Mouse (Mus musculus): ENCODE data around the gene Boc.

The Boc gene

GRCm38 (mm10) chr16:44552036-44552435 is 6.7 kb downstream of the Boc start:
- peak; percentile 67 for DNase-seq

- DNase-seq = no peak
These were observed 7.2 kb downstream of the Boc start for GRCm38 (mm10) chr16:44551491-44551890.

- DNase-seq = peak; percentile 54
These were observed 7.9 kb downstream of the Boc start for GRCm38 (mm10) chr16:44550843-44551242.

GRCm38 (mm10) chr16:44549867-44550679 is 8.6 kb downstream of the Boc start:
- peak; percentile 38 for DNase-seq

- peak; percentile 27 for DNase-seq
These were observed 9.3 kb downstream of the Boc start for GRCm38 (mm10) chr16:44549381-44549780.

GRCm38 (mm10) chr16:44547976-44548375 is 10.7 kb downstream of the Boc start:
- no peak for DNase-seq

- DNase-seq = no peak
These were observed 11.9 kb downstream of the Boc start for GRCm38 (mm10) chr16:44546831-44547230.

- DNase-seq = no peak
These were observed 12.8 kb downstream of the Boc start for GRCm38 (mm10) chr16:44545939-44546338.

- no peak for DNase-seq
These were observed 13.5 kb downstream of the Boc start for GRCm38 (mm10) chr16:44545153-44545552.

- DNase-seq = no peak
These were observed 15.6 kb downstream of the Boc start for GRCm38 (mm10) chr16:44543098-44543497.

GRCm38 (mm10) chr16:44542029-44542690 is 16.5 kb downstream of the Boc start:
- DNase-seq = no peak

- no peak for DNase-seq
These were observed 19.1 kb downstream of the Boc start for GRCm38 (mm10) chr16:44539611-44540010.

GRCm38 (mm10) chr16:44538401-44539395 is 20.0 kb downstream of the Boc start:
- DNase-seq = no peak

GRCm38 (mm10) chr16:44534122-44534521 is 24.6 kb downstream of the Boc start:
- no peak for DNase-seq

GRCm38 (mm10) chr16:44533522-44533921 is 25.2 kb downstream of the Boc start:
- no peak for DNase-seq

GRCm38 (mm10) chr16:44532851-44533250 is 25.8 kb downstream of the Boc start:
- no peak for DNase-seq

GRCm38 (mm10) chr16:44531239-44531797 is 27.4 kb downstream of the Boc start:
- DNase-seq = no peak

GRCm38 (mm10) chr16:44530829-44531228 is 27.9 kb downstream of the Boc start:
- DNase-seq = no peak

- no peak for DNase-seq
These were observed 28.5 kb downstream of the Boc start for GRCm38 (mm10) chr16:44530191-44530590.

GRCm38 (mm10) chr16:44529691-44530090 is 29.0 kb downstream of the Boc start:
- DNase-seq = no peak

- DNase-seq = no peak
These were observed 29.7 kb downstream of the Boc start for GRCm38 (mm10) chr16:44528955-44529354.

GRCm38 (mm10) chr16:44527218-44527905 is 31.3 kb downstream of the Boc start:
- no peak for DNase-seq

Measured in cerebellum, adult 11 months (tissue).